Mouse (Mus musculus) stomach, embryonic 15.5 days (tissue): ENCODE measurements around the gene Nppb. TPM values are rescaled to one million over a fixed set of nuclear protein-coding genes. Genes with fewer than 3 reads are reported as not detected.

Experiments used
- ATAC-seq: fragments of 200-750 bp; cut with Nextera tagmentation; 2 replicates; pipeline ENCODE4 v1.8.0; 2017; ENCODE audit warnings: low read depth, moderate number of reproducible peaks, moderate TSS enrichment; ENCODE audit not compliant: insufficient read depth, low FRiP score
- H3K27ac ChIP-seq: fragments of 300-500 bp; sonication (generic); 2 replicates; pipeline ENCODE4 v1.5.1; 2015; ENCODE audit warnings: mild to moderate bottlenecking, inconsistent platforms
- H3K27me3 ChIP-seq: fragments of 300-500 bp; sonication (generic); replicated peaks from 2 replicates; pipeline ENCODE4 v1.6.1; 2015; ENCODE audit warnings: inconsistent platforms
- H3K36me3 ChIP-seq: fragments of 300-500 bp; sonication (generic); 2 replicates; pipeline ENCODE4 v1.6.1; 2015; ENCODE audit warnings: inconsistent platforms
- H3K4me1 ChIP-seq: fragments of 300-500 bp; sonication (generic); 2 replicates; pipeline ENCODE4 v1.6.1; 2015; ENCODE audit warnings: inconsistent platforms
- H3K4me2 ChIP-seq: fragments of 300-500 bp; sonication (generic); 2 replicates; pipeline ENCODE4 v1.6.1; 2015; ENCODE audit warnings: mild to moderate bottlenecking, inconsistent platforms
- H3K4me3 ChIP-seq: fragments of 300-500 bp; sonication (generic); replicated peaks from 2 replicates; pipeline ENCODE4 v1.5.1; 2015; ENCODE audit warnings: inconsistent platforms
- H3K9ac ChIP-seq: fragments of 300-500 bp; sonication (generic); 2 replicates; pipeline ENCODE4 v1.6.1; 2015; ENCODE audit warnings: inconsistent platforms
- H3K9me3 ChIP-seq: fragments of 300-500 bp; sonication (generic); 2 replicates; pipeline ENCODE4 v1.6.1; 2016; ENCODE audit warnings: inconsistent platforms
- whole genome bisulfite sequencing: fragments of 180-500 bp; shearing (Covaris S2); methylation state at CpG from one replicate; pipeline ENCODE4 v1.1.7; 2015; 5-methylcytosine and 5-hydroxymethylcytosine counted together
- polyA plus RNA-seq: library from polyadenylated mRNA; unstranded; fragments of >200 nt; fragmentation: Nextera tagmentation; extraction: Ambion mirVana; gene quantifications from 2 replicates; pipeline ENCODE4 v1.2.1, GENCODE M21; 2015

Nppb gene
- polyA plus RNA-seq: 0.23 TPM in 1 of 2 replicates, not detected in the other

DNA sequence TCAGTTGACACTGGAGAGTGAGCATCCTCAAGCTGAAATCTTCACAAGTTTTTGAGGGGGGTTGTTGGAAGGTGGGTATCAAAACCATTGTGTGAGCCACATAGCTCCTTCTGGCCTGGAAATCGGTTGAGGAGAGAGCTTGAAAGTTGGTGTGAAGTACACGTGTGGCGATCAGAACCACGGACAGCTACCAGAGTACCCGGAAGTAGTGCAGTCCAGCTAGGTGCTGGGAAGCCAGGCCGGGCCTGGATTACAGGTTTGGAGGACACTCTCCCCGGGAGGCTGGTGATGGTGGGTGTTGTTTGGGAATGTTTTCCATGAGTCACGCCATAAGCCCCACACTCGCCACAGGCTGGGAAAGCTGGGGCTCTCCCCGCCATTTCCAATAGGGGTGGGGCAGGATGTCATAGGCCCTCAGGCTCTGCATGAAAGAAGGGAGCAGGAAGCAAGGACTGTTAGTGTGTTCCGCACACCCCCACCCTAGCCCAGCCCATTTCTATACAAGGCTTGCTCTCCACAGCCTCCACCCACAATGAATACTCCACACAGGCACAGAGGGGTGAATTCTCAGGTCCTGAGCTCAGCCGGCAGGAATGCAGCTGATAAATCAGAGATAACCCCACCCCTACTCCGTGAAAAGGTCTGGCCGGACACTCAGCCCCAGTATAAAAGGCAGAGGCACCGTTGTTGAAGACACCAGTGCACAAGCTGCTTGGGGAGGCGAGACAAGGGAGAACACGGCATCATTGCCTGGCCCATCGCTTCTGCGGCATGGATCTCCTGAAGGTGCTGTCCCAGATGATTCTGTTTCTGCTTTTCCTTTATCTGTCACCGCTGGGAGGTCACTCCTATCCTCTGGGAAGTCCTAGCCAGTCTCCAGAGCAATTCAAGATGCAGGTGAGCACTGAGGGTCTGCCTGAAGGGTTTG, at the start of gene Nppb:
TSS of gene Nppb (plus strand) at position 584 of the 928 bp plus-strand sequence.
- Histone ChIP-seq H3K9ac (no peak within 1 kb of the TSS), H3K27me3 (no peaks in the 10 kb centered on the region), H3K36me3 (no peaks in the 10 kb centered on the region), H3K4me1 (no peaks in the 10 kb centered on the region), H3K9me3 (no peaks in the 10 kb centered on the region), H3K4me2 (no peak within 1 kb of the TSS), H3K4me3 (no peak within 1 kb of the TSS), H3K27ac (no peak within 1 kb of the TSS)
- peak; percentile 60; the same call in 1 of the 2 replicates for ATAC-seq
- WGBS: 29% methylated on average over 20 of the region's 20 CpGs

DNA sequence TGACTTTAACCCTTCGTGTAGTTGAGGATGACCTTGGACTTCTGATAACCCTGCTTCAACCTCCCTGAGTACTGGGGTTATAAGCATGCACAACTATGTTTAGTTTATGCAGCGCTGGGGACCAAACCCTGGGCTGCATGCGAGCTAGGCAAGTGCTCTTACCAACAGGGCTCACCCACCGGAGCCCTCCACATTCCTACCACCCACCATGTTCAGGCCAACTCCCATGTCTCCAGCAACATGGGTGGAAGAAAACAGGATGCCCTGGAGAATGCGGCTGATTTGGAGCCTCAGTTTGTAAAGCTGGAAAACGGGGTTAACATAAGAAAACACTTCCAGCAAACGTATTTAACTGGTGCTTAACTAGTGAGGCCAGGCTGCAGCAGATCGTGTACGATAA, 49.7 kb upstream of the Nppb start:
- Histone ChIP-seq H3K36me3 (no peaks in the 10 kb centered on the region; the same call in 1 of the 2 replicates), H3K4me1 (peaks cover 22% of the 10 kb centered on the region), H3K4me3 (peak overlapping the region; percentile 77), H3K27ac (0 out of 2 replicates have a peak overlapping the region, but pooled peaks have one; percentile 77), H3K9me3 (no peaks in the 10 kb centered on the region), H3K9ac (peak overlapping the region; percentile 73; the same call in 1 of the 2 replicates), H3K27me3 (no peaks in the 10 kb centered on the region), H3K4me2 (peak overlapping the region; percentile 93)
- WGBS: 17% methylated on average over 9 of the region's 9 CpGs
- ATAC-seq: no peak

GRCm38 (mm10) chr4:147936331-147936954, 49.1 kb upstream of the Nppb start, which contains the start of gene Plod1:
Plod1 (minus strand) TSS chr4:147936767.
- peaks cover 24% of the 10 kb centered on the region for H3K4me1 ChIP-seq
- H3K4me2 ChIP-seq: peak within 1 kb of the TSS; percentile 93
- no peaks in the 10 kb centered on the region for H3K36me3 ChIP-seq
- no peaks in the 10 kb centered on the region for H3K9me3 ChIP-seq
- H3K27me3 ChIP-seq: no peaks in the 10 kb centered on the region
- peak within 1 kb of the TSS; percentile 77 for H3K4me3 ChIP-seq
- peak within 1 kb of the TSS; percentile 73 for H3K9ac ChIP-seq
- peak; percentile 76 for ATAC-seq
- under 1% methylated on average over 51 of the region's 51 CpGs for WGBS
- peak within 1 kb of the TSS; percentile 77 for H3K27ac ChIP-seq

GRCm38 (mm10) chr4:147937021-147937420, 48.6 kb upstream of the Nppb start:
- Histone ChIP-seq H3K4me2 (peak overlapping the region; percentile 93), H3K36me3 (no peaks in the 10 kb centered on the region), H3K27ac (no peak overlapping the region), H3K4me1 (peaks cover 29% of the 10 kb centered on the region), H3K9me3 (no peaks in the 10 kb centered on the region), H3K9ac (no peak overlapping the region), H3K4me3 (peak overlapping the region; percentile 77), H3K27me3 (no peaks in the 10 kb centered on the region)
- 35% methylated on average over 3 of the region's 3 CpGs for WGBS
- ATAC-seq: no peak

GRCm38 (mm10) chr4:147937486-147937885, 48.1 kb upstream of the Nppb start:
- Histone ChIP-seq H3K27me3 (no peaks in the 10 kb centered on the region), H3K4me2 (no peak overlapping the region), H3K27ac (no peak overlapping the region), H3K9me3 (no peaks in the 10 kb centered on the region), H3K4me3 (no peak overlapping the region), H3K4me1 (peaks cover 32% of the 10 kb centered on the region), H3K9ac (no peak overlapping the region), H3K36me3 (no peaks in the 10 kb centered on the region)
- no peak for ATAC-seq
- WGBS: 59% methylated on average over 5 of the region's 5 CpGs

DNA sequence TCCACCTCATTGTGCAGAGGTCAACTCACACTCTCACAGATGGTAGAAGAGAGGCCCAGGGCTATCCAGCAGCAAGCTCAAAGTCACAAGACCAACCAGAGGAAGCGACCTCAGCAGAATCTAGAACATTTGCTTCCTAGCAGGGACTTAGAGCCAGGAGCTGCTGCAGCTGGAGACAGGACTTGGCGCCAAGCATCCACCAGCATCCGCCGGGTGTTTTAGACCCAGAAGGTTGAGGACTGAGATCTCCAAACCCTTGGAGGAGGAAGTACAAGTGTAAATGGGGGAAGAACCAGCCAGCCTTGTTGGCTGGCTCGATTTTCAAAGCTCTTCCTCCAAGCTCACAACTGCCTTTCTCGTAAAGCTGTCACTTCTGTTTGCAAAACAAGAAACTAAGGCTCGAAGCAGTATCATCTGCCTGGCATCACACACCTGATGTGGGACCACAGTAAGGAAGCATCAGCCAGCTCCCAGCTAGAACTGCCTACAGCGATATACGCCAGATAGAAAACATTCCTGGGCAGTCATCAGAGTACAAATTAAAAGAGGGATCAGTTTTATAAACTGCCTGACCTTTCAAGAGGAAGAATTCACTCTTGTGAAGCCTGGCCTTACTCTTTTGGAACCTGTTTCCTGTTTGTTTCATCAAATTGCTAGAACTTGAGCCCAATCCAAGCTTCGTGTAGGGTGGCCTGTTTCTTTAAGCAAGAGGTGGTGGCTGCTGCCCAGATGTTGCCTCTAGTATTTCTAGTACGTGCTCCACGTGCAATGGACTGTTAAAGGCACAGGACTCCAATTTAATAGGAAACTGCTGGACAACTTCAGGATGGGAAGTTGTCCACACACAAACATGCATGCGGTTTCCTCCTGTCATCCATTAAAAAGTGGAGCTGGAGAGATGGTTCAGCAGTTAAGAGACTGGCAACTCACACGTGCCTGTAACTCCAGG, 47.2 kb upstream of the Nppb start:
- Histone ChIP-seq H3K4me2 (no peak overlapping the region), H3K4me3 (no peak overlapping the region), H3K4me1 (peaks cover 41% of the 10 kb centered on the region), H3K9me3 (no peaks in the 10 kb centered on the region), H3K27ac (peak overlapping the region; percentile 49), H3K36me3 (0 out of 2 replicates have a peak, but pooled peaks cover 2% of the 10 kb centered on the region), H3K9ac (no peak overlapping the region), H3K27me3 (no peaks in the 10 kb centered on the region)
- ATAC-seq: no peak
- 48% methylated on average over 14 of the region's 14 CpGs for WGBS

DNA sequence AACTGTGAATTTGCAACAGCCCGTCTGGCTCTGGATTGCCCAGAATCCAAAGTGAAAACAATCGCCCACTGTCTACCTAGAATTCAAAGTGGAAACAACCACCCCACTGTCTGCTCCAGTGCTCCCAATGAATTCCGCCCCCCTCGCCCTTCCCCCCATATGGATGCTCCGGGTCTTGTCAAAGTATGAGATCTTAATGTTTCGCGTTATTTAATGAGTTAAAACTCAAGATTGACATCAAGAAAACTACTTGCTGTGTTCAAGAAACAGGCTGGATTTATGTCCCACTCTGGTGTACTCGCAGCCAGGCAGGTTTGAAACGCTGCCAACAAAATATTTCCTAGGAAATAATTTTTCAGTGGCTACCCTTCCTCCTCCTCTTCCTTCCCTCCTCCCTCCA, 45.5 kb upstream of the Nppb start:
- H3K9ac ChIP-seq: no peak overlapping the region
- WGBS: 47% methylated on average over 9 of the region's 9 CpGs
- peaks cover 40% of the 10 kb centered on the region for H3K4me1 ChIP-seq
- no peaks in the 10 kb centered on the region for H3K27me3 ChIP-seq
- H3K27ac ChIP-seq: peak overlapping the region; percentile 78
- H3K4me3 ChIP-seq: no peak overlapping the region
- H3K9me3 ChIP-seq: no peaks in the 10 kb centered on the region
- H3K36me3 ChIP-seq: peaks cover 11% of the 10 kb centered on the region
- no peak for ATAC-seq
- peak overlapping the region; percentile 98 for H3K4me2 ChIP-seq

GRCm38 (mm10) chr4:147940576-147941044, 45.0 kb upstream of the Nppb start, which contains the start of gene 2510039O18Rik:
2510039O18Rik (plus strand) TSS chr4:147940895.
- WGBS: under 1% methylated on average over 31 of the region's 35 CpGs
- Histone ChIP-seq H3K4me1 (peaks cover 40% of the 10 kb centered on the region), H3K9me3 (no peaks in the 10 kb centered on the region), H3K4me3 (peak within 1 kb of the TSS; percentile 92), H3K36me3 (peaks cover 15% of the 10 kb centered on the region), H3K4me2 (peak within 1 kb of the TSS; percentile 98), H3K27ac (peak within 1 kb of the TSS; percentile 78), H3K9ac (peak within 1 kb of the TSS; percentile 72), H3K27me3 (no peaks in the 10 kb centered on the region)
- peak; percentile 74 for ATAC-seq

GRCm38 (mm10) chr4:147941045-147942020, 44.3 kb upstream of the Nppb start:
- Histone ChIP-seq H3K27ac (peak overlapping the region; percentile 72), H3K4me2 (peak overlapping the region; percentile 98), H3K9me3 (no peaks in the 10 kb centered on the region), H3K9ac (peak overlapping the region; percentile 72), H3K4me3 (peak overlapping the region; percentile 92), H3K4me1 (peaks cover 38% of the 10 kb centered on the region), H3K27me3 (no peaks in the 10 kb centered on the region), H3K36me3 (peaks cover 22% of the 10 kb centered on the region)
- WGBS: 5% methylated on average over 85 of the region's 88 CpGs
- peak; percentile 45 for ATAC-seq

DNA sequence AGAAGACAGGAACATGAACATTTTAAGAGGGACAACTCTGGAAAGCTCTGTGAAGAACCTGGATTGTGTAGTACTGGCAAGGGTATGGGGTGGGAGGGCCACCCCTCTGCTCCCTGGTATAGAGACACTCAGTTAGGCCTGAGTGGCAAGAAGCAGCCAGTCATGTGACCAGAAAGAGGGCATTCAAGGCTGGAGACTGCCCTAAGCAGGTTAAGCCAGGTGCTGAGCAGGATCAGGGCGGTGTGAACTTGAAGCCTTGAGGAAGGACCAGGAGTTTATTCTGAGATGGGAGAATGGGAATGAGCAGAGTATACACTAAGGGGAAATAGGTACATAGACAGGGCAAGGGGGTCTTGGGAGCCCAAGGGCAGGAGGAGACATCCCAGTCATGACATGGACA, 42.6 kb upstream of the Nppb start:
- H3K27ac ChIP-seq: no peak overlapping the region
- ATAC-seq: no peak
- H3K9ac ChIP-seq: no peak overlapping the region
- peak overlapping the region; percentile 25; the same call in 1 of the 2 replicates for H3K4me2 ChIP-seq
- H3K27me3 ChIP-seq: no peaks in the 10 kb centered on the region
- H3K4me3 ChIP-seq: no peak overlapping the region
- 97% methylated on average over 1 of the region's 1 CpGs for WGBS
- H3K36me3 ChIP-seq: peaks cover 28% of the 10 kb centered on the region
- no peaks in the 10 kb centered on the region for H3K9me3 ChIP-seq
- peaks cover 30% of the 10 kb centered on the region for H3K4me1 ChIP-seq
